In genomic region chr4:117330132-117330531, GRCm38 (mm10) we compare ENCODE assay signal across 19 mouse cellular contexts.
A peak's percentile ranks its signal among the peaks of the same experiment; 100 is the strongest.
DNase-seq lines count a peak whose midpoint lies in the region; ATAC-seq and TF ChIP-seq lines count a peak whose summit lies in the region.
"Had no signal": no experiment of that assay in that cellular context is flagged by ENCODE, and none has a peak within 500 bp of the region (broad histone marks: within the 10 kb centered on the region; RNA-seq: fewer than 3 reads in every experiment).

No protein-coding gene starts in this region.

- no peak overlapping the region for H3K4me3 ChIP-seq in hindbrain, embryonic 14.5 days (replicated peaks; ENCODE audit: low read length)
- no peak overlapping the region for H3K4me3 ChIP-seq in hindbrain, postnatal 0 days (ENCODE audit: low read length)
- no peak overlapping the region for H3K4me3 ChIP-seq in neural tube, embryonic 11.5 days (ENCODE audit: low read depth, low read length)
- H3K4me3 ChIP-seq in limb, embryonic 12.5 days (replicated peaks): no peak overlapping the region
- H3K4me3 ChIP-seq: forebrain, embryonic 10.5 days; left cerebral cortex, adult 2 months; limb, embryonic 15.5 days had no signal

- peaks cover 6% of the 10 kb centered on the region; the same call in 1 of the 2 replicates for H3K4me1 ChIP-seq in hindbrain, embryonic 14.5 days (replicated peaks; ENCODE audit: control insufficient read depth, insufficient read depth, low read length)
- no peaks in the 10 kb centered on the region for H3K4me1 ChIP-seq in hindbrain, postnatal 0 days (ENCODE audit: insufficient read depth, low read length)
- peaks cover 27% of the 10 kb centered on the region for H3K4me1 ChIP-seq in neural tube, embryonic 11.5 days (ENCODE audit: control insufficient read depth, insufficient read depth, low read length)
- H3K4me1 ChIP-seq in limb, embryonic 12.5 days (replicated peaks): peaks cover 35% of the 10 kb centered on the region

- ATAC-seq in hindbrain, embryonic 14.5 days (ENCODE audit: low FRiP score): peak; percentile 24; the same call in 1 of the 2 replicates
- no peak for ATAC-seq in hindbrain, postnatal 0 days
- ATAC-seq in neural tube, embryonic 11.5 days (ENCODE audit: insufficient read depth, low FRiP score, low TSS enrichment): peak; percentile 60; the same call in 1 of the 2 replicates
- ATAC-seq in limb, embryonic 12.5 days (ENCODE audit: insufficient number of reproducible peaks, insufficient read depth, low FRiP score, low TSS enrichment, low read depth): peak; percentile 70
- no peak for ATAC-seq in erythroblast, adult 5-6 weeks (replicated peaks; ENCODE audit: low FRiP score, poor library complexity, severe bottlenecking)
- ATAC-seq: activated CD4-positive, CD25-positive, alpha-beta regulatory T cell, adult 4 months; Patski had no signal

- no peak for TF ChIP-seq CTCF in hindbrain, postnatal 0 days (IDR thresholded peaks at IDR 0.05; ENCODE audit: low read depth)

- H3K9me3 ChIP-seq in hindbrain, embryonic 14.5 days (ENCODE audit: control insufficient read depth, low read length): no peaks in the 10 kb centered on the region
- no peaks in the 10 kb centered on the region for H3K9me3 ChIP-seq in hindbrain, postnatal 0 days (ENCODE audit: low read length)
- H3K9me3 ChIP-seq in neural tube, embryonic 11.5 days (ENCODE audit: control insufficient read depth, low read length): no peaks in the 10 kb centered on the region
- no peaks in the 10 kb centered on the region for H3K9me3 ChIP-seq in limb, embryonic 12.5 days
- H3K9me3 ChIP-seq: forebrain, embryonic 10.5 days; limb, embryonic 15.5 days had no signal

- no peak overlapping the region for H3K9ac ChIP-seq in hindbrain, embryonic 14.5 days
- H3K9ac ChIP-seq in hindbrain, postnatal 0 days (replicated peaks; ENCODE audit: low read length): no peak overlapping the region
- no peak overlapping the region for H3K9ac ChIP-seq in neural tube, embryonic 11.5 days (ENCODE audit: low read length)
- no peak overlapping the region for H3K9ac ChIP-seq in limb, embryonic 12.5 days (replicated peaks)
- H3K9ac ChIP-seq: limb, embryonic 15.5 days had no signal

- no peaks in the 10 kb centered on the region for H3K36me3 ChIP-seq in hindbrain, embryonic 14.5 days (replicated peaks; ENCODE audit: control insufficient read depth, insufficient read depth)
- no peaks in the 10 kb centered on the region for H3K36me3 ChIP-seq in hindbrain, postnatal 0 days (ENCODE audit: insufficient read depth, low read length)
- H3K36me3 ChIP-seq in neural tube, embryonic 11.5 days (ENCODE audit: control insufficient read depth, insufficient read depth, low read length): no peaks in the 10 kb centered on the region
- no peaks in the 10 kb centered on the region; the same call in 1 of the 2 replicates for H3K36me3 ChIP-seq in limb, embryonic 12.5 days
- H3K36me3 ChIP-seq: forebrain, embryonic 10.5 days; limb, embryonic 15.5 days had no signal

- no peak for DNase-seq in hindbrain, embryonic 14.5 days (ENCODE audit: low spot score)
- DNase-seq in hindbrain, postnatal 0 days (ENCODE audit: low spot score): no peak
- no peak for DNase-seq in neural tube, embryonic 11.5 days (ENCODE audit: low spot score)
- no peak for DNase-seq in neural tube, embryonic 10.5 days (ENCODE audit: extremely low spot score, low spot score)
- no peak for DNase-seq in embryo, embryonic 9.5 days (ENCODE audit: extremely low spot score)
- DNase-seq: cerebellum, adult 2 months; gastrocnemius, postnatal 10 days; kidney, postnatal 14 days; lung, adult 18-20 months; right cerebral cortex, postnatal 4 days; thymus, adult 18-20 months had no signal

- WGBS in hindbrain, embryonic 14.5 days: 70% methylated on average over 3 of the region's 3 CpGs
- WGBS in hindbrain, postnatal 0 days: 79% methylated on average over 3 of the region's 3 CpGs
- WGBS in neural tube, embryonic 11.5 days: 21% methylated on average over 3 of the region's 3 CpGs
- 19% methylated on average over 3 of the region's 3 CpGs for WGBS in limb, embryonic 12.5 days

- H3K4me2 ChIP-seq in hindbrain, embryonic 14.5 days (replicated peaks): no peak overlapping the region
- no peak overlapping the region for H3K4me2 ChIP-seq in hindbrain, postnatal 0 days (ENCODE audit: low read depth, low read length)
- 0 out of 2 replicates have a peak overlapping the region, but pooled peaks have one; percentile 7 for H3K4me2 ChIP-seq in neural tube, embryonic 11.5 days (ENCODE audit: low read depth)
- no peak overlapping the region for H3K4me2 ChIP-seq in limb, embryonic 12.5 days
- H3K4me2 ChIP-seq: limb, embryonic 15.5 days had no signal

- H3K27me3 ChIP-seq in hindbrain, embryonic 14.5 days (ENCODE audit: control insufficient read depth, insufficient read depth, low read length): peaks cover 43% of the 10 kb centered on the region
- H3K27me3 ChIP-seq in hindbrain, postnatal 0 days (ENCODE audit: insufficient read depth, low read length): no peaks in the 10 kb centered on the region
- H3K27me3 ChIP-seq in neural tube, embryonic 11.5 days (ENCODE audit: control insufficient read depth, insufficient read depth, low read length): peaks cover 69% of the 10 kb centered on the region
- H3K27me3 ChIP-seq in limb, embryonic 12.5 days: peaks cover 40% of the 10 kb centered on the region
- H3K27me3 ChIP-seq: limb, embryonic 15.5 days; Patski had no signal

- no peak overlapping the region for H3K27ac ChIP-seq in hindbrain, embryonic 14.5 days
- H3K27ac ChIP-seq in hindbrain, postnatal 0 days: no peak overlapping the region
- H3K27ac ChIP-seq in neural tube, embryonic 11.5 days (ENCODE audit: low read depth, low read length): no peak overlapping the region
- H3K27ac ChIP-seq in limb, embryonic 12.5 days: peak overlapping the region; percentile 53; the same call in 1 of the 2 replicates
- H3K27ac ChIP-seq: forebrain, embryonic 10.5 days; left cerebral cortex, adult 2 months; limb, embryonic 15.5 days; macrophage had no signal

Comparison
In these comparisons a context has a peak if more than half of its experiments do, and no peak if none do; other contexts are left out.
1. ATAC-seq: peak in hindbrain, embryonic 14.5 days (single experiment), neural tube, embryonic 11.5 days (single experiment) and limb, embryonic 12.5 days (single experiment); none in hindbrain, postnatal 0 days (single experiment) and erythroblast, adult 5-6 weeks (single experiment).